Comparison of ENCODE assay signal across 8 mouse cellular contexts in genomic region chr10:59577871-59578801, GRCm38 (mm10). TPM values are rescaled to one million over a fixed set of nuclear protein-coding genes. Genes with fewer than 3 reads are reported as not detected.
A peak's percentile ranks its signal among the peaks of the same experiment; 100 is the strongest.
DNase-seq lines count a peak whose midpoint lies in the region; ATAC-seq and TF ChIP-seq lines count a peak whose summit lies in the region.

No protein-coding gene starts in this region.

- peaks cover 14% of the 10 kb centered on the region for H3K9me3 ChIP-seq in hindbrain, embryonic 10.5 days
- H3K9me3 ChIP-seq in hindbrain, embryonic 14.5 days (ENCODE audit: control insufficient read depth, low read length): peaks cover 12% of the 10 kb centered on the region
- peaks cover 2% of the 10 kb centered on the region; the same call in 1 of the 2 replicates for H3K9me3 ChIP-seq in MEL (replicated peaks; ENCODE audit: insufficient read depth, low read length)
- H3K9me3 ChIP-seq in embryonic facial prominence, embryonic 11.5 days (replicated peaks; ENCODE audit: control insufficient read depth, low read length): no peaks in the 10 kb centered on the region
- H3K9me3 ChIP-seq in liver, embryonic 14.5 days (ENCODE audit: control insufficient read depth, low read length): no peaks in the 10 kb centered on the region

- no peak for TF ChIP-seq POLR2A in MEL (IDR thresholded peaks at IDR 0.05; ENCODE audit: control insufficient read depth in 1 of 2, insufficient read depth in 1 of 2, low read depth in 1 of 2, low read length in 2 of 2, poor library complexity in 1 of 2)
- no peak for TF ChIP-seq POLR2A in small intestine, adult 2 months (IDR thresholded peaks at IDR 0.05; ENCODE audit: low read depth, low read length)

- peaks cover 11% of the 10 kb centered on the region for H3K4me1 ChIP-seq in hindbrain, embryonic 10.5 days (replicated peaks)
- 0 out of 2 replicates have a peak, but pooled peaks cover 7% of the 10 kb centered on the region for H3K4me1 ChIP-seq in hindbrain, embryonic 14.5 days (replicated peaks; ENCODE audit: control insufficient read depth, insufficient read depth, low read length)
- H3K4me1 ChIP-seq in MEL (ENCODE audit: control insufficient read depth in 1 of 2, insufficient read depth in 2 of 2, low read length in 2 of 2): peaks cover 0 to 23% of the 10 kb centered on the region in 2 experiments; a peak in 3 of 4 replicates
- no peaks in the 10 kb centered on the region for H3K4me1 ChIP-seq in embryonic facial prominence, embryonic 11.5 days (ENCODE audit: control insufficient read depth, insufficient read depth, low read length)
- peaks cover 27 to 37% of the 10 kb centered on the region in 2 experiments for H3K4me1 ChIP-seq in liver, embryonic 14.5 days (replicated peaks; ENCODE audit: control insufficient read depth in 2 of 2, insufficient read depth in 2 of 2, low read length in 1 of 2)
- H3K4me1 ChIP-seq in small intestine, adult 2 months (ENCODE audit: control insufficient read depth, insufficient read depth, insufficient read length, low read length): peaks cover 27% of the 10 kb centered on the region; the same call in 1 of the 2 replicates

- DNase-seq in hindbrain, embryonic 10.5 days (ENCODE audit: low spot score): peak; percentile 30
- no peak for DNase-seq in hindbrain, embryonic 14.5 days (ENCODE audit: low spot score)
- peak; percentile 61 for DNase-seq in MEL (ENCODE audit: low read depth, low spot score)
- peak; percentile 57 for DNase-seq in embryonic facial prominence, embryonic 11.5 days (ENCODE audit: low spot score)
- peak; percentile 83 for DNase-seq in induced T-regulatory cell, adult 2 months (ENCODE audit: low read depth)
- DNase-seq in liver, embryonic 14.5 days (ENCODE audit: low read depth in 3 of 3, low spot score in 3 of 3): peak; percentile 37 to 63 (median 50)
- no peak for DNase-seq in right cerebral cortex, postnatal 14 days

- H3K4me2 ChIP-seq in hindbrain, embryonic 14.5 days (replicated peaks): no peak overlapping the region
- H3K4me2 ChIP-seq in embryonic facial prominence, embryonic 11.5 days (ENCODE audit: low read depth, low read length): no peak overlapping the region
- H3K4me2 ChIP-seq in liver, embryonic 14.5 days (ENCODE audit: low read depth): peak overlapping the region; percentile 57

- no peak for ATAC-seq in hindbrain, embryonic 14.5 days (ENCODE audit: low FRiP score)
- ATAC-seq in embryonic facial prominence, embryonic 11.5 days (replicated peaks; ENCODE audit: insufficient number of reproducible peaks, low FRiP score, low TSS enrichment, low read depth): no peak
- ATAC-seq in liver, embryonic 14.5 days (ENCODE audit: insufficient read depth): peak; percentile 64

- TF ChIP-seq RAD21 in MEL (IDR thresholded peaks at IDR 0.05; ENCODE audit: low read depth, low read length): no peak

- H3K4me3 ChIP-seq in hindbrain, embryonic 10.5 days: no peak overlapping the region
- H3K4me3 ChIP-seq in hindbrain, embryonic 14.5 days (replicated peaks; ENCODE audit: low read length): no peak overlapping the region
- H3K4me3 ChIP-seq in MEL (ENCODE audit: control insufficient read depth in 1 of 2, insufficient read depth in 1 of 2, low read depth in 2 of 2, low read length in 2 of 2): no peak overlapping the region; a peak in 1 of 4 replicates
- no peak overlapping the region for H3K4me3 ChIP-seq in embryonic facial prominence, embryonic 11.5 days (ENCODE audit: low read depth, low read length)
- H3K4me3 ChIP-seq in liver, embryonic 14.5 days (ENCODE audit: insufficient read depth in 1 of 2, low read depth in 2 of 2, low read length in 2 of 2): no peak overlapping the region; a peak in 1 of 4 replicates
- H3K4me3 ChIP-seq in small intestine, adult 2 months (ENCODE audit: low read depth, low read length): peak overlapping the region; percentile 37

- H3K27ac ChIP-seq in hindbrain, embryonic 10.5 days: peak overlapping the region; percentile 69
- no peak overlapping the region for H3K27ac ChIP-seq in hindbrain, embryonic 14.5 days
- H3K27ac ChIP-seq in MEL (ENCODE audit: control insufficient read depth, low read depth, low read length): peak overlapping the region; percentile 64
- no peak overlapping the region for H3K27ac ChIP-seq in embryonic facial prominence, embryonic 11.5 days (replicated peaks; ENCODE audit: low read depth, low read length)
- peak overlapping the region; percentile 52 for H3K27ac ChIP-seq in liver, embryonic 14.5 days
- H3K27ac ChIP-seq in small intestine, adult 2 months (ENCODE audit: insufficient read depth, low read depth, low read length): peak overlapping the region; percentile 97

- TF ChIP-seq CTCF in MEL (IDR thresholded peaks at IDR 0.05 in 2 of 3, conservative IDR thresholded peaks at IDR 0.05 in 1 of 3; ENCODE audit: control insufficient read depth in 1 of 3, insufficient read depth in 1 of 3, low read depth in 2 of 3, low read length in 3 of 3, poor library complexity in 1 of 3, severe bottlenecking in 1 of 3): no peak
- TF ChIP-seq CTCF in liver, embryonic 14.5 days (IDR thresholded peaks at IDR 0.05; ENCODE audit: low read depth): no peak
- TF ChIP-seq CTCF in small intestine, adult 2 months (IDR thresholded peaks at IDR 0.05; ENCODE audit: extremely low read depth, insufficient read length, insufficient replicate concordance, low read depth, low read length): no peak

- WGBS in hindbrain, embryonic 10.5 days: 72% methylated on average over 12 of the region's 12 CpGs
- WGBS in hindbrain, embryonic 14.5 days: 63% methylated on average over 12 of the region's 12 CpGs
- WGBS in embryonic facial prominence, embryonic 11.5 days: 57% methylated on average over 12 of the region's 12 CpGs
- 5% methylated on average over 12 of the region's 12 CpGs for WGBS in liver, embryonic 14.5 days (ENCODE audit: insufficient replicate concordance)
- 4% methylated on average over 12 of the region's 12 CpGs for WGBS in small intestine, adult 2 months

- TF ChIP-seq EP300 in MEL (IDR thresholded peaks at IDR 0.05; ENCODE audit: low read depth in 1 of 2, low read length in 2 of 2): peak in 1 of 2 experiments; percentile 37; a peak in 1 of 4 replicates
- 0 out of 2 replicates have a peak, but pooled peaks have one; percentile 6 for TF ChIP-seq EP300 in liver, embryonic 14.5 days (IDR thresholded peaks at IDR 0.05; ENCODE audit: low read depth)

- H3K79me2 ChIP-seq in MEL (ENCODE audit: control insufficient read depth, insufficient read depth, low read length, poor library complexity): no peaks in the 10 kb centered on the region

- no peaks in the 10 kb centered on the region for H3K27me3 ChIP-seq in hindbrain, embryonic 10.5 days (ENCODE audit: insufficient read depth, poor library complexity, severe bottlenecking)
- H3K27me3 ChIP-seq in hindbrain, embryonic 14.5 days (ENCODE audit: control insufficient read depth, insufficient read depth, low read length): no peaks in the 10 kb centered on the region
- no peaks in the 10 kb centered on the region for H3K27me3 ChIP-seq in MEL (ENCODE audit: control insufficient read depth in 1 of 2, insufficient read depth in 2 of 2, low read length in 2 of 2)
- H3K27me3 ChIP-seq in embryonic facial prominence, embryonic 11.5 days (ENCODE audit: control insufficient read depth, insufficient read depth, low read length): no peaks in the 10 kb centered on the region
- H3K27me3 ChIP-seq in liver, embryonic 14.5 days (ENCODE audit: control insufficient read depth, insufficient read depth, low read length): no peaks in the 10 kb centered on the region
- no peaks in the 10 kb centered on the region for H3K27me3 ChIP-seq in small intestine, adult 2 months (ENCODE audit: control insufficient read depth, insufficient read depth, low read length)

- no peaks in the 10 kb centered on the region for H3K36me3 ChIP-seq in hindbrain, embryonic 10.5 days
- H3K36me3 ChIP-seq in hindbrain, embryonic 14.5 days (replicated peaks; ENCODE audit: control insufficient read depth, insufficient read depth): no peaks in the 10 kb centered on the region
- H3K36me3 ChIP-seq in MEL (ENCODE audit: control insufficient read depth in 1 of 2, insufficient read depth in 2 of 2, low read length in 2 of 2): peaks cover 0 to 18% of the 10 kb centered on the region in 2 experiments; a peak in 2 of 4 replicates
- H3K36me3 ChIP-seq in embryonic facial prominence, embryonic 11.5 days (replicated peaks; ENCODE audit: control insufficient read depth, insufficient read depth, low read depth, low read length): no peaks in the 10 kb centered on the region
- no peaks in the 10 kb centered on the region; the same call in 1 of the 2 replicates for H3K36me3 ChIP-seq in liver, embryonic 14.5 days (replicated peaks; ENCODE audit: control insufficient read depth, insufficient read depth, low read depth)
- H3K36me3 ChIP-seq in small intestine, adult 2 months (ENCODE audit: control insufficient read depth, insufficient read depth, low read length): peaks cover 2% of the 10 kb centered on the region

- no peak overlapping the region for H3K9ac ChIP-seq in hindbrain, embryonic 14.5 days
- peak overlapping the region; percentile 30; the same call in 1 of the 2 replicates for H3K9ac ChIP-seq in MEL (ENCODE audit: control insufficient read depth, low read depth, low read length, poor library complexity, severe bottlenecking)
- H3K9ac ChIP-seq in embryonic facial prominence, embryonic 11.5 days (replicated peaks; ENCODE audit: low read length): no peak overlapping the region
- H3K9ac ChIP-seq in liver, embryonic 14.5 days (replicated peaks): 0 out of 2 replicates have a peak overlapping the region, but pooled peaks have one; percentile 23

RNA-seq across cellular contexts. Expression of gene Gm10322, which starts 37.7 kb away (rescaled TPM):
- polyA plus RNA-seq in hindbrain, embryonic 10.5 days (2016; fragmentation: Nextera tagmentation; extraction: Ambion mirVana): not detected in 2 replicates
- polyA plus RNA-seq in hindbrain, embryonic 14.5 days (2014; fragmentation: Nextera tagmentation; extraction: Ambion mirVana): not detected in 2 replicates
- total RNA-seq in MEL (2012; rRNA removed): 0.58 TPM in 1 of 2 replicates, not detected in the other
- not detected for polyA plus RNA-seq in MEL (2012; ENCODE audit: insufficient read depth in 1 of 2, insufficient read length in 2 of 2, low read depth in 1 of 2, low replicate concordance in 2 of 2, missing spikeins in 1 of 2)
- not detected in 2 replicates for polyA plus RNA-seq in embryonic facial prominence, embryonic 11.5 days (2014; fragmentation: Nextera tagmentation; extraction: Ambion mirVana)
- not detected in 2 replicates for polyA plus RNA-seq in liver, embryonic 14.5 days (2012; rRNA removed)
- polyA plus RNA-seq in liver, embryonic 14.5 days (2014; fragmentation: Nextera tagmentation; extraction: Ambion mirVana): not detected in 2 replicates
- polyA plus RNA-seq in small intestine, adult 2 months (2012; rRNA removed): not detected in 2 replicates

RNA-seq across cellular contexts. Expression of gene Mcu, which starts 38.4 kb away (rescaled TPM):
- polyA plus RNA-seq in hindbrain, embryonic 10.5 days (2016; fragmentation: Nextera tagmentation; extraction: Ambion mirVana): 18.6 and 19.2 TPM in 2 replicates
- polyA plus RNA-seq in hindbrain, embryonic 14.5 days (2014; fragmentation: Nextera tagmentation; extraction: Ambion mirVana): 33.0 and 37.3 TPM in 2 replicates
- 7.7 TPM in 2 replicates for total RNA-seq in MEL (2012; rRNA removed)
- 1 to 10 TPM in 1 of 2 experiments, not detected in 1; 9.4 TPM for polyA plus RNA-seq in MEL (2012; ENCODE audit: insufficient read depth in 1 of 2, insufficient read length in 2 of 2, low read depth in 1 of 2, low replicate concordance in 2 of 2, missing spikeins in 1 of 2)
- polyA plus RNA-seq in embryonic facial prominence, embryonic 11.5 days (2014; fragmentation: Nextera tagmentation; extraction: Ambion mirVana): 25.3 and 25.6 TPM in 2 replicates
- polyA plus RNA-seq in liver, embryonic 14.5 days (2012; rRNA removed): 2.7 and 3.5 TPM in 2 replicates
- 7.9 and 9.6 TPM in 2 replicates for polyA plus RNA-seq in liver, embryonic 14.5 days (2014; fragmentation: Nextera tagmentation; extraction: Ambion mirVana)
- 38.0 and 87.5 TPM in 2 replicates for polyA plus RNA-seq in small intestine, adult 2 months (2012; rRNA removed)

Comparison
In these comparisons a context has a peak if more than half of its experiments do, and no peak if none do; other contexts are left out.
1. DNase-seq: peak in hindbrain, embryonic 10.5 days (single experiment), MEL (single experiment), embryonic facial prominence, embryonic 11.5 days (single experiment), induced T-regulatory cell, adult 2 months (single experiment) and liver, embryonic 14.5 days (3 of 3); none in hindbrain, embryonic 14.5 days (single experiment) and right cerebral cortex, postnatal 14 days (single experiment).
2. H3K27ac ChIP-seq: peak in hindbrain, embryonic 10.5 days (single experiment), MEL (single experiment), liver, embryonic 14.5 days (single experiment) and small intestine, adult 2 months (single experiment); none in hindbrain, embryonic 14.5 days (single experiment) and embryonic facial prominence, embryonic 11.5 days (single experiment).
3. H3K9ac ChIP-seq: peak in MEL (single experiment) and liver, embryonic 14.5 days (single experiment); none in hindbrain, embryonic 14.5 days (single experiment) and embryonic facial prominence, embryonic 11.5 days (single experiment).